Mouse (Mus musculus): ENCODE results near the gene Nxph1.

Nxph1 gene

DNA sequence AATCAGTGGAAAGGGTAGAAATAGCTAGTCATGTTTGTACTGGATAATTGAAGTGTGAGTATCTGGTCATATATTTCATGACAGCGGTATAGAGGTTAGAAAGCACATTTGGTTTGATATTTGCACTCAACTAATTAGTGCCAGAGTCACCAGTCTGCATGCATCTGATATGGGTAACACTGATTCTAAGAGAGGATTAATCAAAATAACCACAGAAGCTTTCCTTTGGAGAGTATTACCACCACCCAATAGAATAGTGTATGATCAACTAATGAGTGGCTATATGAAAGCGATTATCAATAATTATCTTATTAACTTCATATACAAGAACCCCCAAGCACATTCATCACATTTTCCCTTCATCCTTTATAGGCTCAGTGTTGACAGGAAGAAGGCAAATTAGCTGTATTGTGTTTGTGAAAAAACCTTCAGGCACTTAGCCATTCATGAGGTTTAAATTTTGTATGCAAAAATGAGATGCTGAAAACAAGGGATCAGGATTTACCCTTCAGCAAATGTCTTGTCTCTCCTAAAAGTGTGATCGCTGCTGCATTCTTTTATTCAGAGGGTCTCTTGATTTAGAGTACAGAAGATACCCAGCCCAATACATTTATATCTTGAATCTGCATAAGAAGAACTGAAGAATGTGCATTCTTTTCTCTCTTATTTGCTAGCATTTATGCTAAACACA, 185.5 kb downstream of the Nxph1 start:
- no peak for DNase-seq

DNA sequence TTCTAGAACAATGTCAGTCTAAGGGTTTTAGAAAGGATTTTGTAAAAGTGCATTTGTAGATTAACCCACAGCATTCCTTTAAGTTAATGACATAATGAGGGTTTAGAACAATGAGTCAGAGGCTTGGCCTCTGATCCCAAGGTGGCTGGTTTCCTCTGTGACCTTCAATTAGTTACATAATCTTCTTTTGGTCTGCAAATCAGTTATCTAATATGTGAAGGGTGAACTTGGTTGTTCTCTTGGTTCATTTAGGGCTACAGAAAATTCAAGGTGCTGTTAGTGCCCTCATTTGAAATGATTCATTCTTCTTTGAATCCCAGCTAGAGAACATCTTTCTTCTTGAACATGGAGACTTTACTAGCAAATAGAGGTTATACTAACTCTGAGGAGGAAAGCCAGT, 199.7 kb downstream of the Nxph1 start:
- no peak for DNase-seq

DNA sequence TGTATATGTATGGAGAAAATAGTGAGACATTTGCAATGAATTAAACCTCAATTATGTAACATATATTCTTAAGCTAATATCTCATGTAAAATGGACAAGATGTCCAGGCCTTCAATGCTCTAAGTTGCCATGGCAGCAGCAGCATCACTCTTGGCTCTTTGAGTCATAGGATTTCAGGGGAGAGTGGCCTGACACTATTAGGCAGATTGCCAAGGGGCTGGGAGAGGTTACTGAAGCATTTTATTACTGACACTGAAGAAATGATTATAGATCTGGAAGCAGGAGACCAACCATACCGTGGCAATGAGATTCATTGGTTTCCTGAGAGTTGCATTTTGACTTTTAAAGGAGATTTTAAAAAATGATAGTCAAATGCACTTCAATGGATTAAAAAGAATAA, 201.6 kb downstream of the Nxph1 start:
- no peak for DNase-seq

DNA sequence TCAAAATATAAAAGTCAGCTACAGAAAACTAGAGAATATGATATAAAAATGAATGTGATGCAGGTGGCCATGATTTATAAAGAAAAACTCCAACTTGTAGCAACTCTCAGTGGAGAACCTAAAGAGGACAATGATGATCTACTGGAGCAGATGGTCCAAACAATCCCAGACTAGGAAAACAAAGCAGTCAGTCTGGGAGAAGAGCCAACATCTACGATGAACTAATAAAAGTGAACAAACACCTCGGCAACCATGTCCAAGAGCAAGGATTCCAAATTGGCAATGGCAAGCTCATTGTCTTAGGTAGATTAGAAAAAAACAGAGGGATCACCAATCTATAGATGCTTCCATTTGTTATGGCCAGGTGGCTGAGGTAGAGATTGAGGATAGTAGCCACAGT, 211.0 kb downstream of the Nxph1 start:
- DNase-seq: no peak

DNA sequence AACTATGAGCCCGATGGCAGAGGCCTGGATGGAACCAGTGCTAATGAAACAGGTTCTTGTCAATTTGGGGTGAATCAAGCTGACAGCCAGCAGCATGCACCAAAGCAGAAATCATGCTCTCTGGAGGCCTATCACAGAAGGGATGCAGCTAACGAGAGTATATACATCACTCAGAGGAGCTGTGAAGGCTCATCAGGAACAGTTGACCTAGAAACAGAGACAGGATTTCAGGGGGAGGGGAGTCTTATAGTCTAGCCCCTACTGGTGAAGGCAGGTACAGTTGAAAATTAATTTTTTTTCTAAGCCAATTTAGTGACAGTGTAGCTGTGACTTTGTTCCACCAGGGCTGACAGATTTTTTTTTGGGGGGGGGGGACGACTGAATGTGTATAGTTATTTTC, 234.2 kb downstream of the Nxph1 start:
- no peak for DNase-seq

DNA sequence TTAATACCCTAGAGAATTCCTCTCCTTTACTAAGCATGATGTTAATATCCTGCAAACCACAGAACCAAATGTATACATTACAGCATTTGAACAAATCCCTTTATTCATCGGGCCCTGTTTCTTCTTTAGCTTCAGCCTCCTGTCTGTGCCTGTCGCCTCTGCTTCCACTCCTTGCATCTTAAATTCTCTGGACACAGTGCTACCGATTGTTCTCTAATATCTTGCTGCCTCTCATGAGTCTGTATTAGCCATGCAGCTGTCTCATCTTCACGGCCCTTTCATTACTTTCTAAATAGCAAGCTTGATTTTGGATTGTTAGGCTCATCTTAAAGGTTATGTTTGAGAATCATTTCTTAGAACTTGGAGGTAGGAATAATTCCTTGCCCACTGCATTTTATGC, 262.5 kb downstream of the Nxph1 start:
- DNase-seq: no peak

DNA sequence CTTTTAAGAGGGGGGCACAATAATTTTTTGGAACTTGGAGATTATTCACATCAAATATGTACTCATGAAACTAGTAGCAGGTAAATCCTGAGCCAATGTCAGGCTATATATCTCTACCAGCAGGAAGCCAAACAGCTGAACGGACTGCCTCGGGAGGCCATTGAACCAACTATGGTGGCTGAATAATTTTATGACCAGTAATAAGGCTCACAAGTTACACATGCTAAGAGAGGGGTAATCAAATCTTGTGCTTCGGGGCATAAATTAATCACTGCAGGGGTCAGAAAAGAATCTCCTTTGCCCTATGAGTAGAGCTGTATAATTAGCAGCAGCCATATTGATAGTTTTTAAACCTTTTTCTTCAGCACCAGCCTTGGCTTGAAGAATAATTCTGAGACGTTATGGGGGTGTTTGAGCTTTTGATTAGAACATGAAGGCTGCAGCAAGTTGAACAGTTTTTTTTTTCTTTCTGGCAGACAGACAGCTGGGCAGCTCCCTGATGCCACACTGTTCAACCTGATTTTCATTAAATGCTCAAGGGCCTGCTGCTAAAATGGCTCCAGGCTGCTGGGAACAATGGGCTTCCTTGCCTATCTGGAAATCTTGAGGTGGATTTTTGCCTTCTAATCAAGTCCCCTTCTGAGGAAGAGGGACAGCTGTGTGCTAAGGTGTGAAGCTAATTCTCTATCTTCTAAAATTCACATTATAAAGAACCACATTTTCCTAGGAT, 272.7 kb downstream of the Nxph1 start:
- no peak for DNase-seq

DNA sequence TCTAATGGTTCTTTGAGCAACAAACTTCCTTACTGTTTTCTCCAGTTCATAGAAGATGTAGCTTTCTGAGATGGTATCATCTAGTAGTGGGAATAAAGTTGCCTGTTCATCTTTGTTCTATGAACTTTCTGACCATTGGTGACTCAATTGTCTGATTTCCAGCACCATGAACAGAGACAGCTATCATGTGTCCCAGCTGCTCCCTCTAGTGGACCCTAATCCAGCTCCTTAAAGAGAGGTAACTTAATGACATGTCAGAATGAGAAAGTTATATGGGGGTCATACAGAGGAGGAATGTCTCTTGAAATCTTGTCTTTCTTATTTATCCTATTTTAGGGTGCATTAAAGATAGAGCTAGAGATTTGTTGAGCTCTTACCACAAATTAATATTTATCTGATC, 286.6 kb downstream of the Nxph1 start:
- peak; percentile 28 to 63 for DNase-seq

DNA sequence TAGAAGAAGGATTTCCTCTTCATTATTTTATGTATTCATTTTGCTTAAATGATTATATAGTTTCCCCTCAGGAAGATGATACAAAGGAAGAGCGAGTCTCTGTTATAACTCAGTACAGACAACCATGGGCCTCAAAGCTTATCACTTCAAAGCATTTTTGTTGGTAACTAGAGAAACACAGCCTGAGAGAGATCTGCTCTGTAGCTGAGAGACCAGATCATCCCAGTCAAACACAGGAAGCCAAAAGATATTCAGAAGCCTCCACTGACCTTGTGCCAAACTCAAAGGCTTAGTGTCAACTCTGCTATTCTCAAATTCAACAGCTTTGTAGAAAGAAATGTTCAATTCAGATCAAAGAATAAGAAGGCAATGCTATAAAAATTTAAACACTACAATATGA, 319.8 kb downstream of the Nxph1 start:
- DNase-seq: no peak
